Mouse (Mus musculus) urinary bladder, adult 2 months (tissue): ENCODE measurements around the gene Gfi1. TPM values are rescaled to one million over a fixed set of nuclear protein-coding genes. Genes with fewer than 3 reads are reported as not detected.

Source experiments
- DNase-seq: peaks from one replicate; pipeline ENCODE4 v3.0.0; 2022; ENCODE audit warnings: low spot score
- polyA plus RNA-seq: library from polyadenylated mRNA; depleted of rRNA; stranded (reverse); fragments of >200 nt; gene quantifications from 2 replicates; pipeline ENCODE4 v1.2.3, GENCODE M21; 2012

The Gfi1 gene
- polyA plus RNA-seq, 1 experiment: 0.52 TPM

GRCm38 (mm10) chr5:107722661-107723532 lies 2.9 kb downstream of the Gfi1 start:
- DNase-seq: peak; percentile 25

- DNase-seq: peak; percentile 31
Observed at GRCm38 (mm10) chr5:107721638-107722011, 4.2 kb downstream of the Gfi1 start.

- no peak for DNase-seq
Observed at GRCm38 (mm10) chr5:107720991-107721637, 4.7 kb downstream of the Gfi1 start.

- no peak for DNase-seq
Observed at GRCm38 (mm10) chr5:107720511-107720910, 5.3 kb downstream of the Gfi1 start.

- no peak for DNase-seq
Observed at GRCm38 (mm10) chr5:107719786-107720185, 6.0 kb downstream of the Gfi1 start.

- no peak for DNase-seq
Observed at GRCm38 (mm10) chr5:107719209-107719608, 6.6 kb downstream of the Gfi1 start.

- DNase-seq: no peak
Observed at GRCm38 (mm10) chr5:107717871-107718361, 7.9 kb downstream of the Gfi1 start.

- no peak for DNase-seq
Observed at GRCm38 (mm10) chr5:107711689-107712088, 14.1 kb downstream of the Gfi1 start.

GRCm38 (mm10) chr5:107708124-107708797 lies 17.6 kb downstream of the Gfi1 start:
- no peak for DNase-seq

- DNase-seq: no peak
Observed at GRCm38 (mm10) chr5:107706262-107706661, 19.6 kb downstream of the Gfi1 start.

- DNase-seq: no peak
Observed at GRCm38 (mm10) chr5:107705756-107706155, 20.1 kb downstream of the Gfi1 start.

GRCm38 (mm10) chr5:107703207-107703763 lies 22.6 kb downstream of the Gfi1 start:
- DNase-seq: no peak

- no peak for DNase-seq
Observed at GRCm38 (mm10) chr5:107701658-107702057, 24.2 kb downstream of the Gfi1 start.

GRCm38 (mm10) chr5:107700873-107701272 lies 25.0 kb downstream of the Gfi1 start:
- DNase-seq: no peak

- no peak for DNase-seq
Observed at GRCm38 (mm10) chr5:107698888-107699287, 26.9 kb downstream of the Gfi1 start.

- DNase-seq: no peak
Observed at GRCm38 (mm10) chr5:107695019-107695418, 30.8 kb downstream of the Gfi1 start.

GRCm38 (mm10) chr5:107688499-107688866 lies 37.4 kb downstream of the Gfi1 start:
- no peak for DNase-seq

GRCm38 (mm10) chr5:107687592-107688498 lies 38.0 kb downstream of the Gfi1 start:
- DNase-seq: peak; percentile 40

- no peak for DNase-seq
Observed at GRCm38 (mm10) chr5:107687161-107687560, 38.7 kb downstream of the Gfi1 start.

- DNase-seq: no peak
Observed at GRCm38 (mm10) chr5:107684380-107684779, 41.5 kb downstream of the Gfi1 start.

GRCm38 (mm10) chr5:107681300-107681699 lies 44.5 kb downstream of the Gfi1 start:
- DNase-seq: no peak
